Mouse (Mus musculus): ENCODE results near the gene Ice1. TPM values are rescaled to one million over a fixed set of nuclear protein-coding genes. Genes with fewer than 3 reads are reported as not detected.

The Ice1 gene
- polyA plus RNA-seq, 1 experiment from 2014 or later, result 31.8 TPM

- Histone ChIP-seq H3K27ac (no peak overlapping the region), H3K9ac (no peak overlapping the region), H3K9me3 (no peaks in the 10 kb centered on the region), H3K4me1 (no peaks in the 10 kb centered on the region), H3K36me3 (peaks cover 83% of the 10 kb centered on the region), H3K4me3 (no peak overlapping the region), H3K4me2 (replicated peaks) (no peak overlapping the region), H3K27me3 (replicated peaks) (no peaks in the 10 kb centered on the region)
- ATAC-seq (ENCODE audit: low FRiP score, low read depth), result no peak
- WGBS, result 73% methylated on average over 12 of the region's 12 CpGs
Observed at GRCm38 (mm10) chr13:70599964-70600619, 37.3 kb downstream of the Ice1 start.

- Histone ChIP-seq H3K36me3 (peaks cover 83% of the 10 kb centered on the region), H3K9ac (no peak overlapping the region), H3K9me3 (no peaks in the 10 kb centered on the region), H3K4me1 (no peaks in the 10 kb centered on the region), H3K27me3 (replicated peaks) (no peaks in the 10 kb centered on the region), H3K4me3 (no peak overlapping the region), H3K4me2 (replicated peaks) (no peak overlapping the region), H3K27ac (no peak overlapping the region)
- ATAC-seq (ENCODE audit: low FRiP score, low read depth), result no peak
- 89% methylated on average over 4 of the region's 4 CpGs for WGBS
Observed at GRCm38 (mm10) chr13:70598941-70599340, 38.5 kb downstream of the Ice1 start.

DNA sequence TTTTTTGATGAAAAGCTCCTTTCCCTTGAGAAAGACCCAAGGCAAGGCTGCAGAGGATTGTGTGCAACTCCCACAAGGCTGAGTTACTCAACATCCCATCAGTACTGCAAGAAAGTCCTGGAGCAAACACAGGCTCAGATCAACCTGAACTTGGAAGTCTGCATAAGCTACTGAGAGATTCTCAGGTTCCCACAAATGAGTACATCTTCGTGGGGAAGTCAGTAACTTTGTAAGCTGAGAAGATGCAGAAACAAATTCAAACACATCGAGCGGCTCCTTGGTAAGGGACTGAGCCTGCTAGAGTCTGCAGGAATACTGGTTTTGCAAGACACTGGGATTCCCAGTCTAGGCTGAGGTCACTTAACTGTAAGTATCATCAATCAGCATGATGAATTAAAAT lies 40.5 kb downstream of the Ice1 start:
- 98% methylated on average over 3 of the region's 3 CpGs for WGBS
- no peak for ATAC-seq (ENCODE audit: low FRiP score, low read depth)
- no peak overlapping the region for H3K27ac ChIP-seq
- no peak overlapping the region for H3K9ac ChIP-seq
- peaks cover 83% of the 10 kb centered on the region for H3K36me3 ChIP-seq
- H3K4me1 ChIP-seq, result no peaks in the 10 kb centered on the region
- no peaks in the 10 kb centered on the region for H3K27me3 ChIP-seq (replicated peaks)
- no peak overlapping the region for H3K4me2 ChIP-seq (replicated peaks)
- no peak overlapping the region for H3K4me3 ChIP-seq
- H3K9me3 ChIP-seq, result no peaks in the 10 kb centered on the region

DNA sequence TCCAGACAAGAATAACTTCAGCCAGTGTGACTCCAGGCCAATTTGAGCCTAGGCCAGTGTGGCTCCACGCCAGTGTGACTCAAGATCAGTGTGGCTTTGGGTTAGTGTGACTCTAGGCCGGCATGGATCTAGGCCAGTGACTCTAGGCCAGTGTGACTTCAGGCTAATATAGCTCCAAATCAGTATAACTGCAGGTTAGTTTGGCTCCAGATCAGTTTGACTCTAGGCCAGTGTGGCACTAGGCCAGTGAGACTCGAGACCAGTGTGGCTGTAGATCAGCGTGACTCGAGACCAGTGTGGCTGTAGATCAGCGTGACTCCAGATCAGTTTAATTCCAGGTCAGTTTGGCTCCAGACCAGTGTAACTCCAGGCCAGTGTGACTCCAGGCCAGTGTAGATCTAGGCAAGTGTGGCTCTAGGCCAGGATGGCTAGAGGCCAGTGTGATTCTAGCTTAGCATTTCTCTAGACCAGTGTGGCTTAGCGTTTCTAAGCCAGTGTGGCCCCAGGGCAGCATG lies 47.1 kb downstream of the Ice1 start:
- no peak for ATAC-seq (ENCODE audit: low FRiP score, low read depth)
- Histone ChIP-seq H3K4me2 (replicated peaks) (no peak overlapping the region), H3K4me3 (no peak overlapping the region), H3K4me1 (no peaks in the 10 kb centered on the region), H3K27me3 (replicated peaks) (no peaks in the 10 kb centered on the region), H3K9me3 (no peaks in the 10 kb centered on the region), H3K36me3 (peaks cover 69% of the 10 kb centered on the region), H3K27ac (no peak overlapping the region), H3K9ac (no peak overlapping the region)
- WGBS, result 94% methylated on average over 7 of the region's 7 CpGs

DNA sequence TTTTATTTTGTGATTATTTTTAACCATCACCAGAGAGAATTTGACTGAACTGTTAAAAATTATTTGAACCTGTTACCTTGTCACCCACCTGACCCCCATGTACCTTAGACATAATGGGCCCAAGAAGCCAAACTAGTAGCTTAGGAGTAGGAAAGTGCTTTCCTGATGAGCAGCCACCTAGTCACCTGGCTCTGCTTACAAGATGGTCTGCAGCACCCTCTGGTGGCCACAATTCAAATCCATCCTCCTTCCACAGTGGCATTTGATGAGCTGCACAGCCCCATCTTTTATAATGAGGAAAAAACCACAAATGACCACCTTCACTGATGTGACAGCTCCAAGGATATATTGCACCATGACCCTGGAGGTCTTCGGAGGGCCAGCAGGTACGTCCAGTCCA lies 50.5 kb downstream of the Ice1 start:
- no peak overlapping the region for H3K4me2 ChIP-seq (replicated peaks)
- 75% methylated on average over 2 of the region's 2 CpGs for WGBS
- no peaks in the 10 kb centered on the region for H3K27me3 ChIP-seq (replicated peaks)
- peak; percentile 64 for ATAC-seq (ENCODE audit: low FRiP score, low read depth)
- H3K4me3 ChIP-seq, result no peak overlapping the region
- H3K36me3 ChIP-seq, result peaks cover 38% of the 10 kb centered on the region
- no peak overlapping the region for H3K27ac ChIP-seq
- no peaks in the 10 kb centered on the region for H3K9me3 ChIP-seq
- no peak overlapping the region for H3K9ac ChIP-seq
- no peaks in the 10 kb centered on the region for H3K4me1 ChIP-seq

DNA sequence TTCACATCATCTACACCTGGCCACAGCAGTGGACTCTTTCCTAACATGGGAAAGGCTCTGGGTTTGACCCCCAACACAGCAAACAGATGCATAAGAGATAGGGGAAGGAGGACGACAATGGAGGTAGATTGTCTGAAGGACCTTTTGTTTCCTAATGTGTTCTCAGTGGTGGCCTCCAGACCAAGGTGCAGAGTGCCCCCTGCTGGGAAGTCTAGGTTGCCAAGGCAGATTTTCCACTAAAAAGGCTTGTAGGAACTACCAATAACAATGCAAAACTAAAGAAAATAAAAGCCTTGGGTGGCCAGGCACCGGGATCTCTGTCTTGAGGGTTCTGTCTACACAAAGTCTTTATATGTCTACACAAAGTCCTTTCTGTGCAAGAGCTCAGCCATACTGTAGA lies 54.9 kb downstream of the Ice1 start:
- Histone ChIP-seq H3K4me3 (no peak overlapping the region), H3K27ac (no peak overlapping the region), H3K27me3 (replicated peaks) (no peaks in the 10 kb centered on the region), H3K4me1 (no peaks in the 10 kb centered on the region), H3K9ac (no peak overlapping the region), H3K9me3 (no peaks in the 10 kb centered on the region), H3K36me3 (peaks cover 9% of the 10 kb centered on the region; the same call in 1 of the 2 replicates), H3K4me2 (replicated peaks) (no peak overlapping the region)
- ATAC-seq (ENCODE audit: low FRiP score, low read depth), result no peak
- WGBS, result 34% methylated on average over 2 of the region's 2 CpGs

GRCm38 (mm10) chr13:70581509-70581908 lies 55.9 kb downstream of the Ice1 start:
- Histone ChIP-seq H3K4me3 (no peak overlapping the region), H3K9ac (no peak overlapping the region), H3K27ac (no peak overlapping the region), H3K4me1 (no peaks in the 10 kb centered on the region), H3K4me2 (replicated peaks) (no peak overlapping the region), H3K36me3 (peaks cover 7% of the 10 kb centered on the region; the same call in 1 of the 2 replicates), H3K9me3 (no peaks in the 10 kb centered on the region), H3K27me3 (replicated peaks) (no peaks in the 10 kb centered on the region)
- 89% methylated on average over 4 of the region's 4 CpGs for WGBS
- ATAC-seq (ENCODE audit: low FRiP score, low read depth), result no peak

DNA sequence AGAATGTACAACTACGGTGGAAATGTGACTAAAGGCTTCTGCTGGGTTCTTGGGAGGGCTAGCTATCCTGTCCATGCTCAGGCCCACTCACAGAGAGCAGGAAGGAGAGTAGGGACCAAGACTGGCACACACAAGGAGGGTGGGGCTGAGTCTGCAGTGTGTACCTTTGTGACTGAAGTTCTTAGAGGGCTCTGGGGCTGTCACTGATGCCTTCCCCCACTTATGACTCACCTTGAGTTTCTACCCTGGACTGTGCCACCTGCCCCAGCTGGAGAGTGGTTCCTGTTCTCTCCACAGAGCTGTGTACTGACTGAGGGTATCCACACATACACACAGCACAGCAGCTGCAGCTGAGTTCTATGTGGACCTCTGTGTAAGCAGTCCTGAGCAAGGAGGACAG lies 63.2 kb downstream of the Ice1 start:
- Histone ChIP-seq H3K9me3 (no peaks in the 10 kb centered on the region), H3K27ac (no peak overlapping the region), H3K36me3 (no peaks in the 10 kb centered on the region), H3K4me1 (no peaks in the 10 kb centered on the region), H3K9ac (no peak overlapping the region), H3K4me3 (no peak overlapping the region), H3K27me3 (replicated peaks) (no peaks in the 10 kb centered on the region), H3K4me2 (replicated peaks) (no peak overlapping the region)
- ATAC-seq (ENCODE audit: low FRiP score, low read depth), result no peak
- WGBS, result 88% methylated on average over 1 of the region's 1 CpGs

- Histone ChIP-seq H3K27me3 (replicated peaks) (no peaks in the 10 kb centered on the region), H3K9me3 (no peaks in the 10 kb centered on the region), H3K36me3 (no peaks in the 10 kb centered on the region), H3K4me1 (no peaks in the 10 kb centered on the region), H3K4me2 (replicated peaks) (no peak overlapping the region), H3K9ac (no peak overlapping the region), H3K27ac (no peak overlapping the region), H3K4me3 (no peak overlapping the region)
- 85% methylated on average over 2 of the region's 2 CpGs for WGBS
- no peak for ATAC-seq (ENCODE audit: low FRiP score, low read depth)
Observed at GRCm38 (mm10) chr13:70567889-70568288, 69.5 kb downstream of the Ice1 start.

DNA sequence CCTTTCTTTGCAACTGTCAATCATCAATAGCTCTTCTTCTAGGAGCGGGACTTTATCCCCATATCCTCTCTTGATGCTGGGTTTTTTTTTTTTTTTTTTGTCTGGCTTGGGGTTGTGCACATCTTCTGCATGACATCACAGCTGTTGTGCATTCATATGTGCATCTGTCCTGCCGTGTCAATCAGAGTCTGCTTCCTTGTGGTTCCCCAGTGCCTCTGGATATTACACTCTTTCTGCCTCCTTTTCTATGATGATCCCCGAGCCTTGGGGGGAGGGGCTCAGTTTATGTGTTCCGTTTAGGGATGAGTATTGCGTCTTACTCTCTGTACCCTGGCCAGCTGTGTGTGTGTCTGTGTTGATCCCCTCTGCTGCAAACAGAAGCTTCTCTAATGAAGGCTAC lies 84.0 kb downstream of the Ice1 start:
- Histone ChIP-seq H3K9ac (no peak overlapping the region), H3K9me3 (no peaks in the 10 kb centered on the region), H3K27ac (no peak overlapping the region), H3K4me3 (no peak overlapping the region), H3K4me1 (no peaks in the 10 kb centered on the region), H3K4me2 (replicated peaks) (no peak overlapping the region), H3K27me3 (replicated peaks) (no peaks in the 10 kb centered on the region), H3K36me3 (no peaks in the 10 kb centered on the region)
- WGBS, result 85% methylated on average over 5 of the region's 5 CpGs
- no peak for ATAC-seq (ENCODE audit: low FRiP score, low read depth)

GRCm38 (mm10) chr13:70547457-70547856 lies 90.0 kb downstream of the Ice1 start:
- no peaks in the 10 kb centered on the region for H3K9me3 ChIP-seq
- H3K36me3 ChIP-seq, result no peaks in the 10 kb centered on the region
- H3K9ac ChIP-seq, result no peak overlapping the region
- no peak overlapping the region for H3K4me2 ChIP-seq (replicated peaks)
- 42% methylated on average over 3 of the region's 3 CpGs for WGBS
- no peaks in the 10 kb centered on the region for H3K4me1 ChIP-seq
- H3K27me3 ChIP-seq (replicated peaks), result no peaks in the 10 kb centered on the region
- ATAC-seq (ENCODE audit: low FRiP score, low read depth), result 0 out of 2 replicates have a peak, but pooled peaks have one; percentile 48
- no peak overlapping the region for H3K27ac ChIP-seq
- no peak overlapping the region for H3K4me3 ChIP-seq

DNA sequence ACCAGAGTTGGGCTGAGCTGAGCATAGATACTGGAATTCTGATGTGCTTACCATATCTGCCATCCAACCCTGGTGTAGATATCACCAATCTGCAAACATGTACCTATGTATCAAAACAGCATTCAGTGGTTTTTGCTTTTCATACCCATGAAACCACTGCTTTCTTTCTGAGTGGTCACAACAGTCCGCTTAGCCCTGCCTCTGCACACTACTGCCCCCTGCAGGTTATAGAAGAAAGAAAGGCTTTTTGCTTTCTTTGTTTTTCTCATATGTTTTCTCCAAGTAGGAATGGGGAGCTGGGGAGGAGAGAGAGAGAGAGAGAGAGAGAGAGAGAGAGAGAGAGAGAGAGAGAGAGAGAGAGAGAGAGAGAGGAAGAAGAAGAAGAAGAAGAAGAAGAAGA lies 92.2 kb downstream of the Ice1 start:
- H3K9me3 ChIP-seq, result no peaks in the 10 kb centered on the region
- 11% methylated on average over 1 of the region's 1 CpGs for WGBS
- no peaks in the 10 kb centered on the region for H3K4me1 ChIP-seq
- H3K4me2 ChIP-seq (replicated peaks), result no peak overlapping the region
- no peak overlapping the region for H3K4me3 ChIP-seq
- no peak overlapping the region for H3K27ac ChIP-seq
- H3K27me3 ChIP-seq (replicated peaks), result no peaks in the 10 kb centered on the region
- H3K9ac ChIP-seq, result no peak overlapping the region
- no peaks in the 10 kb centered on the region for H3K36me3 ChIP-seq
- ATAC-seq (ENCODE audit: low FRiP score, low read depth), result no peak

- Histone ChIP-seq H3K4me3 (no peak overlapping the region), H3K9me3 (no peaks in the 10 kb centered on the region), H3K36me3 (no peaks in the 10 kb centered on the region), H3K27me3 (replicated peaks) (no peaks in the 10 kb centered on the region), H3K4me2 (replicated peaks) (no peak overlapping the region), H3K27ac (no peak overlapping the region), H3K4me1 (no peaks in the 10 kb centered on the region), H3K9ac (no peak overlapping the region)
- 76% methylated on average over 1 of the region's 1 CpGs for WGBS
- no peak for ATAC-seq (ENCODE audit: low FRiP score, low read depth)
Observed at GRCm38 (mm10) chr13:70539842-70540241, 97.6 kb downstream of the Ice1 start.
